Mouse (Mus musculus) stomach, embryonic 14.5 days (tissue): ENCODE measurements at regions not wholly inside any gene's neighbourhood (a gene's known extent, or its start where the extent isn't known, plus 50 kb on each side); places are given as distances from the start of the nearest gene placed in this dataset.

ENCODE experiments used
- ATAC-seq: fragments of 200-750 bp; cut with Nextera tagmentation; 2 replicates; pipeline ENCODE4 v1.8.0; 2017; ENCODE audit warnings: low read depth, moderate TSS enrichment; ENCODE audit not compliant: insufficient number of reproducible peaks, insufficient read depth, low FRiP score
- H3K27ac ChIP-seq: fragments of 300-500 bp; sonication (generic); 2 replicates; pipeline ENCODE4 v1.5.1; 2014; ENCODE audit warnings: mild to moderate bottlenecking, low read length, moderate library complexity, mixed read lengths
- H3K27me3 ChIP-seq: fragments of 300-500 bp; sonication (generic); 2 replicates; pipeline ENCODE4 v1.6.1; 2014; ENCODE audit warnings: low read length, control low read depth, mixed read lengths; ENCODE audit not compliant: control insufficient read depth, insufficient read depth
- H3K36me3 ChIP-seq: fragments of 300-500 bp; sonication (generic); 2 replicates; pipeline ENCODE4 v1.6.1; 2014; ENCODE audit warnings: mild to moderate bottlenecking, control low read depth, low read length, moderate library complexity, mixed read lengths; ENCODE audit not compliant: control insufficient read depth, insufficient read depth
- H3K4me1 ChIP-seq: fragments of 300-500 bp; sonication (generic); 2 replicates; pipeline ENCODE4 v1.6.1; 2014; ENCODE audit warnings: low read length, control low read depth, mixed read lengths; ENCODE audit not compliant: control insufficient read depth, insufficient read depth
- H3K4me2 ChIP-seq: fragments of 300-500 bp; sonication (generic); replicated peaks from 2 replicates; pipeline ENCODE4 v1.6.1; 2014; ENCODE audit warnings: low read depth, low read length, control low read depth
- H3K4me3 ChIP-seq: fragments of 300-500 bp; sonication (generic); 2 replicates; pipeline ENCODE4 v1.5.1; 2014; ENCODE audit warnings: low read depth, low read length, control low read depth
- H3K9ac ChIP-seq: fragments of 300-500 bp; sonication (generic); replicated peaks from 2 replicates; pipeline ENCODE4 v1.6.1; 2014; ENCODE audit warnings: low read depth, mild to moderate bottlenecking, control low read depth, low read length, moderate library complexity, mixed read lengths
- H3K9me3 ChIP-seq: fragments of 300-500 bp; sonication (generic); 2 replicates; pipeline ENCODE4 v1.6.1; 2016; ENCODE audit warnings: low read depth, low read length, control low read depth; ENCODE audit not compliant: control insufficient read depth
- WGBS: fragments of 180-500 bp; shearing (Covaris S2); extraction: QIAGEN DNeasy Blood & Tissue Kit; methylation state at CpG from one replicate; pipeline ENCODE4 v1.1.7; 2014; 5-methylcytosine and 5-hydroxymethylcytosine counted together

- Histone ChIP-seq H3K4me1 (0 out of 2 replicates have a peak, but pooled peaks cover 3% of the 10 kb centered on the region), H3K4me3 (no peak overlapping the region), H3K36me3 (no peaks in the 10 kb centered on the region), H3K9me3 (no peaks in the 10 kb centered on the region), H3K9ac (no peak overlapping the region), H3K27me3 (no peaks in the 10 kb centered on the region), H3K27ac (no peak overlapping the region), H3K4me2 (no peak overlapping the region)
- ATAC-seq = no peak
- WGBS = 89% methylated on average over 3 of the region's 3 CpGs
Observed at GRCm38 (mm10) chr13:32554601-32555000, 216.1 kb upstream of the Gmds start.

GRCm38 (mm10) chr13:32553136-32553535, 214.6 kb upstream of the Gmds start:
- ATAC-seq = no peak
- WGBS = 42% methylated on average over 4 of the region's 4 CpGs

GRCm38 (mm10) chr13:32550113-32550512, 211.6 kb upstream of the Gmds start:
- Histone ChIP-seq H3K4me3 (no peak overlapping the region), H3K27me3 (no peaks in the 10 kb centered on the region), H3K4me2 (no peak overlapping the region), H3K27ac (no peak overlapping the region), H3K9ac (no peak overlapping the region), H3K36me3 (no peaks in the 10 kb centered on the region), H3K9me3 (no peaks in the 10 kb centered on the region), H3K4me1 (0 out of 2 replicates have a peak, but pooled peaks cover 3% of the 10 kb centered on the region)
- ATAC-seq = no peak
- WGBS = 81% methylated on average over 3 of the region's 3 CpGs

More at GRCm38 (mm10) chr13:32553136-32553535, 214.6 kb upstream of the Gmds start:
- H3K27ac ChIP-seq = no peak overlapping the region
- H3K4me2 ChIP-seq = no peak overlapping the region
- H3K27me3 ChIP-seq = no peaks in the 10 kb centered on the region
- 0 out of 2 replicates have a peak, but pooled peaks cover 3% of the 10 kb centered on the region for H3K4me1 ChIP-seq
- no peaks in the 10 kb centered on the region for H3K36me3 ChIP-seq
- H3K9me3 ChIP-seq = no peaks in the 10 kb centered on the region
- H3K9ac ChIP-seq = no peak overlapping the region
- H3K4me3 ChIP-seq = no peak overlapping the region

GRCm38 (mm10) chr13:32547126-32547525, 208.6 kb upstream of the Gmds start:
- Histone ChIP-seq H3K4me1 (no peaks in the 10 kb centered on the region), H3K9me3 (no peaks in the 10 kb centered on the region), H3K4me3 (no peak overlapping the region), H3K9ac (no peak overlapping the region), H3K27me3 (no peaks in the 10 kb centered on the region), H3K36me3 (no peaks in the 10 kb centered on the region), H3K27ac (no peak overlapping the region), H3K4me2 (no peak overlapping the region)
- WGBS = 84% methylated on average over 7 of the region's 7 CpGs
- no peak for ATAC-seq

GRCm38 (mm10) chr13:32544986-32545740, 206.6 kb upstream of the Gmds start:
- no peak overlapping the region for H3K4me2 ChIP-seq
- H3K36me3 ChIP-seq = no peaks in the 10 kb centered on the region
- no peak for ATAC-seq
- H3K9me3 ChIP-seq = no peaks in the 10 kb centered on the region
- H3K27ac ChIP-seq = no peak overlapping the region
- H3K27me3 ChIP-seq = no peaks in the 10 kb centered on the region
- H3K4me3 ChIP-seq = no peak overlapping the region
- whole genome bisulfite sequencing = 62% methylated on average over 7 of the region's 7 CpGs
- no peaks in the 10 kb centered on the region for H3K4me1 ChIP-seq
- no peak overlapping the region for H3K9ac ChIP-seq

GRCm38 (mm10) chr13:32541611-32542010, 203.1 kb upstream of the Gmds start:
- ATAC-seq = no peak
- H3K4me2 ChIP-seq = no peak overlapping the region
- 93% methylated on average over 1 of the region's 1 CpGs for WGBS
- H3K27ac ChIP-seq = no peak overlapping the region
- no peaks in the 10 kb centered on the region for H3K9me3 ChIP-seq
- H3K36me3 ChIP-seq = no peaks in the 10 kb centered on the region
- no peaks in the 10 kb centered on the region for H3K27me3 ChIP-seq
- no peak overlapping the region for H3K4me3 ChIP-seq
- no peaks in the 10 kb centered on the region for H3K4me1 ChIP-seq
- no peak overlapping the region for H3K9ac ChIP-seq

GRCm38 (mm10) chr13:32536241-32536640, 197.7 kb upstream of the Gmds start:
- Histone ChIP-seq H3K27ac (no peak overlapping the region), H3K4me3 (no peak overlapping the region), H3K4me1 (no peaks in the 10 kb centered on the region), H3K27me3 (no peaks in the 10 kb centered on the region), H3K9me3 (no peaks in the 10 kb centered on the region), H3K9ac (no peak overlapping the region), H3K4me2 (no peak overlapping the region), H3K36me3 (no peaks in the 10 kb centered on the region)
- WGBS = 77% methylated on average over 4 of the region's 4 CpGs
- ATAC-seq = no peak

GRCm38 (mm10) chr13:32535602-32536001, 197.1 kb upstream of the Gmds start:
- Histone ChIP-seq H3K4me1 (no peaks in the 10 kb centered on the region), H3K36me3 (no peaks in the 10 kb centered on the region), H3K9me3 (no peaks in the 10 kb centered on the region), H3K4me2 (no peak overlapping the region), H3K9ac (no peak overlapping the region), H3K27me3 (no peaks in the 10 kb centered on the region), H3K4me3 (no peak overlapping the region), H3K27ac (no peak overlapping the region)
- 90% methylated on average over 4 of the region's 4 CpGs for WGBS
- no peak for ATAC-seq
